Mouse (Mus musculus) embryonic facial prominence, embryonic 15.5 days (tissue): Measurements from ENCODE around the gene Gm9918. TPM values are rescaled to one million over a fixed set of nuclear protein-coding genes. Genes with fewer than 3 reads are reported as not detected.

Experiments used
- ATAC-seq: fragments of 200-750 bp; cut with Nextera tagmentation; 2 replicates; pipeline ENCODE4 v1.8.0; 2017; ENCODE audit warnings: low read depth, moderate TSS enrichment; ENCODE audit not compliant: insufficient number of reproducible peaks, low FRiP score, low TSS enrichment
- H3K27ac ChIP-seq: fragments of 300-500 bp; sonication (generic); replicated peaks from 2 replicates; pipeline ENCODE4 v1.5.1; 2015; ENCODE audit warnings: mild to moderate bottlenecking, inconsistent platforms
- H3K27me3 ChIP-seq: fragments of 300-500 bp; sonication (generic); 2 replicates; pipeline ENCODE4 v1.6.1; 2015; ENCODE audit warnings: inconsistent platforms
- H3K36me3 ChIP-seq: fragments of 300-500 bp; sonication (generic); 2 replicates; pipeline ENCODE4 v1.6.1; 2015; ENCODE audit warnings: mild to moderate bottlenecking, inconsistent platforms
- H3K4me1 ChIP-seq: fragments of 300-500 bp; sonication (generic); 2 replicates; pipeline ENCODE4 v1.6.1; 2015; ENCODE audit warnings: inconsistent platforms
- H3K4me2 ChIP-seq: fragments of 300-500 bp; sonication (generic); replicated peaks from 2 replicates; pipeline ENCODE4 v1.6.1; 2015; ENCODE audit warnings: mild to moderate bottlenecking, inconsistent platforms
- H3K4me3 ChIP-seq: fragments of 300-500 bp; sonication (generic); replicated peaks from 2 replicates; pipeline ENCODE4 v1.5.1; 2015; ENCODE audit warnings: mild to moderate bottlenecking, inconsistent platforms
- H3K9ac ChIP-seq: fragments of 300-500 bp; sonication (generic); 2 replicates; pipeline ENCODE4 v1.6.1; 2015; ENCODE audit warnings: inconsistent platforms
- H3K9me3 ChIP-seq: fragments of 300-500 bp; sonication (generic); replicated peaks from 2 replicates; pipeline ENCODE4 v1.6.1; 2016; ENCODE audit warnings: inconsistent platforms
- WGBS: fragments of 180-500 bp; shearing (Covaris S2); methylation state at CpG from one replicate; pipeline ENCODE4 v1.1.7; 2015; 5-methylcytosine and 5-hydroxymethylcytosine counted together
- polyA plus RNA-seq: library from polyadenylated mRNA; unstranded; fragments of >200 nt; fragmentation: Nextera tagmentation; extraction: Ambion mirVana; gene quantifications from 2 replicates; pipeline ENCODE4 v1.2.1, GENCODE M21; 2015

Gene Gm9918
- polyA plus RNA-seq, 1 experiment from 2014 or later: 1.6 TPM

GRCm38 (mm10) chr15:102311489-102311888 lies 41.1 kb downstream of the Gm9918 start:
- H3K27ac ChIP-seq: no peak overlapping the region
- no peak for ATAC-seq

GRCm38 (mm10) chr15:102315292-102315691 lies 44.9 kb downstream of the Gm9918 start:
- Histone ChIP-seq H3K4me3 (no peak overlapping the region), H3K4me1 (0 out of 2 replicates have a peak, but pooled peaks cover 2% of the 10 kb centered on the region), H3K27me3 (no peaks in the 10 kb centered on the region), H3K27ac (no peak overlapping the region), H3K36me3 (peaks cover 80% of the 10 kb centered on the region), H3K4me2 (no peak overlapping the region), H3K9ac (no peak overlapping the region), H3K9me3 (no peaks in the 10 kb centered on the region)
- no peak; the same call in 1 of the 2 replicates for ATAC-seq
- WGBS: 88% methylated on average over 8 of the region's 8 CpGs

More at GRCm38 (mm10) chr15:102311489-102311888, 41.1 kb downstream of the Gm9918 start:
- no peak overlapping the region for H3K9ac ChIP-seq
- no peak overlapping the region for H3K4me2 ChIP-seq
- peaks cover 68% of the 10 kb centered on the region for H3K36me3 ChIP-seq
- H3K4me1 ChIP-seq: 0 out of 2 replicates have a peak, but pooled peaks cover 2% of the 10 kb centered on the region
- H3K27me3 ChIP-seq: no peaks in the 10 kb centered on the region
- no peak overlapping the region for H3K4me3 ChIP-seq
- no peaks in the 10 kb centered on the region for H3K9me3 ChIP-seq

GRCm38 (mm10) chr15:102316263-102316662 lies 45.9 kb downstream of the Gm9918 start:
- Histone ChIP-seq H3K4me2 (no peak overlapping the region), H3K9me3 (no peaks in the 10 kb centered on the region), H3K36me3 (peaks cover 84% of the 10 kb centered on the region), H3K4me3 (no peak overlapping the region), H3K4me1 (0 out of 2 replicates have a peak, but pooled peaks cover 2% of the 10 kb centered on the region), H3K27me3 (no peaks in the 10 kb centered on the region), H3K9ac (no peak overlapping the region), H3K27ac (no peak overlapping the region)
- ATAC-seq: no peak; the same call in 1 of the 2 replicates
- WGBS: 87% methylated on average over 6 of the region's 6 CpGs

Other genes with a start within 250 kb of the Gm9918 start
- 87.8 and 119 TPM in 2 replicates for gene Krt18, start 242.4 kb upstream of the Gm9918 start, polyA plus RNA-seq
- 107 and 113 TPM in 2 replicates for gene Eif4b, start 196.8 kb upstream of the Gm9918 start, polyA plus RNA-seq
- gene Tns2, start 170.2 kb upstream of the Gm9918 start, polyA plus RNA-seq: 45.5 and 57.2 TPM in 2 replicates
- 27.4 and 31.7 TPM in 2 replicates for gene Spryd3, start 134.3 kb upstream of the Gm9918 start, polyA plus RNA-seq
- gene Igfbp6, start 126.2 kb upstream of the Gm9918 start, polyA plus RNA-seq: 8.3 and 8.8 TPM in 2 replicates
- gene Soat2, start 120.0 kb upstream of the Gm9918 start, polyA plus RNA-seq: 0.21 and 0.41 TPM in 2 replicates
- 61.5 and 62.7 TPM in 2 replicates for gene Zfp740, start 67.3 kb upstream of the Gm9918 start, polyA plus RNA-seq
- 99.1 and 106 TPM in 2 replicates for gene Csad, start 65.8 kb upstream of the Gm9918 start, polyA plus RNA-seq
- gene Itgb7, start 38.6 kb upstream of the Gm9918 start, polyA plus RNA-seq: 5.8 and 6.8 TPM in 2 replicates
- 112 and 123 TPM in 2 replicates for gene Rarg, start 13.0 kb upstream of the Gm9918 start, polyA plus RNA-seq
- 84.0 and 88.6 TPM in 2 replicates for gene Mfsd5, start 8.9 kb downstream of the Gm9918 start, polyA plus RNA-seq
- 20.2 and 24.5 TPM in 2 replicates for gene Espl1, start 25.7 kb downstream of the Gm9918 start, polyA plus RNA-seq
- 398 and 407 TPM in 2 replicates for gene Pfdn5, start 55.6 kb downstream of the Gm9918 start, polyA plus RNA-seq
- gene Myg1, start 61.1 kb downstream of the Gm9918 start, polyA plus RNA-seq: 95.6 and 99.4 TPM in 2 replicates
- 61.2 and 63.0 TPM in 2 replicates for gene Aaas, start 80.2 kb downstream of the Gm9918 start, polyA plus RNA-seq
- gene Sp7, start 96.6 kb downstream of the Gm9918 start, polyA plus RNA-seq: 35.4 and 35.8 TPM in 2 replicates
- 10.0 and 11.8 TPM in 2 replicates for gene Sp1, start 135.6 kb downstream of the Gm9918 start, polyA plus RNA-seq
- gene Amhr2, start 174.8 kb downstream of the Gm9918 start, polyA plus RNA-seq: 0.59 and 0.75 TPM in 2 replicates
- gene Prr13, start 188.5 kb downstream of the Gm9918 start, polyA plus RNA-seq: 89.4 and 93.7 TPM in 2 replicates
- 223 and 231 TPM in 2 replicates for gene Pcbp2, start 200.0 kb downstream of the Gm9918 start, polyA plus RNA-seq
- 5.1 TPM in 1 of 2 replicates, not detected in the other for gene Gm10337, start 233.2 kb downstream of the Gm9918 start, polyA plus RNA-seq
- gene Map3k12, start 246.5 kb downstream of the Gm9918 start, polyA plus RNA-seq: 19.8 and 21.3 TPM in 2 replicates
- gene Tarbp2, start 247.6 kb downstream of the Gm9918 start, polyA plus RNA-seq: 83.9 and 94.7 TPM in 2 replicates